In genomic region chr14:115040091-115040571, GRCm38 (mm10) we compare ENCODE assay signal across 8 mouse cellular contexts. TPM values are rescaled to one million over a fixed set of nuclear protein-coding genes. Genes with fewer than 3 reads are reported as not detected.
DNase-seq lines count a peak whose midpoint lies in the region; ATAC-seq lines count a peak whose summit lies in the region.

No protein-coding gene starts in this region.

- peaks cover 10% of the 10 kb centered on the region; the same call in 1 of the 2 replicates for H3K27me3 ChIP-seq in lung, embryonic 15.5 days
- peaks cover 4% of the 10 kb centered on the region; the same call in 1 of the 2 replicates for H3K27me3 ChIP-seq in midbrain, embryonic 14.5 days (ENCODE audit: control insufficient read depth, insufficient read depth, low read length)

- peaks cover 22% of the 10 kb centered on the region for H3K4me1 ChIP-seq in lung, embryonic 15.5 days
- peaks cover 18% of the 10 kb centered on the region for H3K4me1 ChIP-seq in midbrain, embryonic 14.5 days (ENCODE audit: control insufficient read depth, insufficient read depth, low read length)

- peak overlapping the region; percentile 94 for H3K9ac ChIP-seq in lung, embryonic 15.5 days
- peak overlapping the region; percentile 98 for H3K9ac ChIP-seq in midbrain, embryonic 14.5 days (replicated peaks; ENCODE audit: low read length)

- H3K4me2 ChIP-seq in lung, embryonic 15.5 days = peak overlapping the region; percentile 98
- peak overlapping the region; percentile 85 for H3K4me2 ChIP-seq in midbrain, embryonic 14.5 days (ENCODE audit: low read length)

- H3K27ac ChIP-seq in lung, embryonic 15.5 days = peak overlapping the region; percentile 96
- peak overlapping the region; percentile 97; the same call in 1 of the 2 replicates for H3K27ac ChIP-seq in midbrain, embryonic 14.5 days (replicated peaks; ENCODE audit: low read depth, low read length)

- H3K4me3 ChIP-seq in lung, embryonic 15.5 days = peak overlapping the region; percentile 87
- H3K4me3 ChIP-seq in midbrain, embryonic 14.5 days (replicated peaks; ENCODE audit: low read depth, low read length) = peak overlapping the region; percentile 91

- ATAC-seq in lung, embryonic 15.5 days (ENCODE audit: borderline replicate concordance, extremely low read depth, low FRiP score, low TSS enrichment) = peak; percentile 40
- 0 out of 2 replicates have a peak, but pooled peaks have one; percentile 44 for ATAC-seq in erythroblast, adult 5-6 weeks (replicated peaks; ENCODE audit: low FRiP score, poor library complexity, severe bottlenecking)
- peak; percentile 10; the same call in 1 of the 2 replicates for ATAC-seq in midbrain, embryonic 14.5 days (ENCODE audit: low FRiP score, low TSS enrichment)

- peaks cover 19% of the 10 kb centered on the region for H3K36me3 ChIP-seq in lung, embryonic 15.5 days
- H3K36me3 ChIP-seq in midbrain, embryonic 14.5 days (ENCODE audit: control insufficient read depth, insufficient read depth, low read length) = peaks cover 21% of the 10 kb centered on the region

- WGBS in lung, embryonic 15.5 days = under 1% methylated on average over 30 of the region's 30 CpGs
- WGBS in midbrain, embryonic 14.5 days = 2% methylated on average over 30 of the region's 30 CpGs

- peak; percentile 10 to 29 for DNase-seq in adrenal gland, postnatal 4 days (ENCODE audit: low spot score in 2 of 2)
- no peak for DNase-seq in adrenal gland, adult 2 months
- no peak for DNase-seq in lung, adult 18-20 months
- peak; percentile 8 to 58 for DNase-seq in kidney, postnatal 36 days
- DNase-seq in midbrain, embryonic 14.5 days = no peak
- DNase-seq in spleen, postnatal 36 days (ENCODE audit: low spot score in 2 of 2) = no peak

- no peaks in the 10 kb centered on the region for H3K9me3 ChIP-seq in lung, embryonic 15.5 days
- H3K9me3 ChIP-seq in midbrain, embryonic 14.5 days (ENCODE audit: control insufficient read depth, low read length) = no peaks in the 10 kb centered on the region

RNA-seq across cellular contexts. Expression of gene Gpc5, which starts 51.9 kb away (rescaled TPM):
- total RNA-seq in adrenal gland, postnatal 4 days (2021) = 1 to 10 TPM in 1 of 2 experiments, under 1 TPM in 1; 0.37 to 2.8 TPM
- total RNA-seq in adrenal gland, adult 2 months (2021) = 1 to 10 TPM in 1 of 2 experiments, not detected in 1; 2.5 TPM
- polyA plus RNA-seq in adrenal gland, adult 2 months (2012; rRNA removed) = 1.3 and 2.7 TPM in 2 replicates
- 0.12 and 0.26 TPM in 2 replicates for polyA plus RNA-seq in lung, embryonic 15.5 days (2015; fragmentation: Nextera tagmentation; extraction: Ambion mirVana)
- not detected in 2 replicates for total RNA-seq in erythroblast, adult 5-6 weeks (2015; ENCODE audit: low replicate concordance)
- total RNA-seq in erythroblast, adult 5-6 weeks (2017; ENCODE audit: low replicate concordance) = not detected in 2 replicates
- 5.4 and 5.5 TPM in 2 replicates for polyA plus RNA-seq in midbrain, embryonic 14.5 days (2014; fragmentation: Nextera tagmentation; extraction: Ambion mirVana)

Comparison
In these comparisons a context has a peak if more than half of its experiments do, and no peak if none do; other contexts are left out.
1. DNase-seq: peak in adrenal gland, postnatal 4 days (2 of 2) and kidney, postnatal 36 days (2 of 2); none in adrenal gland, adult 2 months (single experiment), lung, adult 18-20 months (0 of 2), midbrain, embryonic 14.5 days (single experiment) and spleen, postnatal 36 days (0 of 2).
2. Peak in every context shown above with its lines, with median percentiles within 50 percentile points of each other: ATAC-seq.